Mouse (Mus musculus) C2C12 (cell line): Measurements from ENCODE around the gene Ehd2.

Source experiments
- CEBPB ChIP-seq: IDR thresholded peaks from one replicate; pipeline ENCODE4 v1.6.1; 2011; ENCODE audit warnings: low read depth, mild to moderate bottlenecking, control low read depth, moderate library complexity
- CTCF ChIP-seq: IDR thresholded peaks from one replicate; pipeline ENCODE4 v1.5.1; 2011; ENCODE audit not compliant: control insufficient read depth, insufficient read depth, insufficient read length
- MYOD1 ChIP-seq: IDR thresholded peaks from one replicate; pipeline ENCODE4 v1.6.1; 2011; ENCODE audit warnings: low read depth; ENCODE audit not compliant: control insufficient read depth, insufficient read length
- USF1 ChIP-seq: IDR thresholded peaks from one replicate; pipeline ENCODE4 v1.6.1; 2011; ENCODE audit warnings: low read depth, mild to moderate bottlenecking, control low read depth, moderate library complexity

- TF ChIP-seq CEBPB = no peak
- TF ChIP-seq CTCF = no peak
- no peak for TF ChIP-seq USF1
- no peak for TF ChIP-seq MYOD1
Observed at GRCm38 (mm10) chr7:15944311-15944710, 23.1 kb downstream of the Ehd2 start.
